Mouse (Mus musculus) left cerebral cortex, adult 2 months (tissue): ENCODE results near the gene Cfb. TPM values are rescaled to one million over a fixed set of nuclear protein-coding genes. Genes with fewer than 3 reads are reported as not detected.
A peak's percentile ranks its signal among the peaks of the same experiment; 100 is the strongest.

Source experiments
- DNase-seq, 2 experiments: peaks; one replicate each; pipeline ENCODE4 v3.0.0; 2021 to 2022; ENCODE audit warnings: low spot score in 2 of 2, mixed read lengths in 1 of 2; ENCODE audit errors: extremely low spot score in 1 of 2
- H3K27ac ChIP-seq: fragments of 200-600 bp; 2 replicates; pipeline ENCODE4 v1.8.1; 2022
- H3K4me3 ChIP-seq: fragments of 200-600 bp; 2 replicates; pipeline ENCODE4 v1.8.1; 2022
- CTCF ChIP-seq: fragments of 200-600 bp; IDR thresholded peaks from 2 replicates; pipeline ENCODE4 v1.8.1; 2022; ENCODE audit warnings: antibody characterized with exemption, mild to moderate bottlenecking, moderate library complexity
- intact Hi-C: fragments of 180-260 bp; cut with DNase I; formaldehyde crosslinking; loops from one replicate; pipeline ENCODE4 v1.15.1; 2025
- total RNA-seq, 2 experiments: library from RNA; stranded (reverse); gene quantifications; 2 replicates each; pipeline ENCODE4 v1.2.3; 2021

The Cfb gene
- total RNA-seq, 2 experiments from 2014 or later: 0.14 TPM; not detected in 1

- Histone ChIP-seq H3K27ac (no peak within 1 kb of the TSS), H3K4me3 (no peak within 1 kb of the TSS)
- intact Hi-C loops: no loop called here
- no peak for TF ChIP-seq CTCF
- DNase-seq: no peak
These were observed 19.5 kb upstream of the Cfb start, which contains the start of gene Gm20547 for GRCm38 (mm10) chr17:34881683-34882310. Gene Gm20547, minus strand, starts transcription at chr17:34882042.

- no peak for DNase-seq
- no peak overlapping the region for H3K4me3 ChIP-seq
- no peak for TF ChIP-seq CTCF
- H3K27ac ChIP-seq: no peak overlapping the region
- intact Hi-C loops: no loop called here
These were observed 18.8 kb upstream of the Cfb start for GRCm38 (mm10) chr17:34881166-34881565.

- no peak within 1 kb of the TSS for H3K27ac ChIP-seq
- no peak for DNase-seq
- no peak within 1 kb of the TSS for H3K4me3 ChIP-seq
- TF ChIP-seq CTCF: no peak
- intact Hi-C loops: loop anchor here (10.0 kb wide), 1 partner anchor 155 kb away; no protein-coding TSS in a partner anchor
These were observed 17.1 kb upstream of the Cfb start, which contains the start of gene Zbtb12 for GRCm38 (mm10) chr17:34879336-34879879. Gene Zbtb12, plus strand, starts transcription at chr17:34879483.

GRCm38 (mm10) chr17:34874321-34874720 is 12.0 kb upstream of the Cfb start:
- Histone ChIP-seq H3K4me3 (no peak overlapping the region), H3K27ac (no peak overlapping the region)
- no peak for TF ChIP-seq CTCF
- DNase-seq: no peak
- intact Hi-C loops: loop anchor here (10.0 kb wide), 1 partner anchor 150 kb away; no protein-coding TSS in a partner anchor

- intact Hi-C loops: no loop called here
- no peak overlapping the region for H3K27ac ChIP-seq
- no peak for DNase-seq
- TF ChIP-seq CTCF: no peak
- no peak overlapping the region for H3K4me3 ChIP-seq
These were observed 3.7 kb upstream of the Cfb start for GRCm38 (mm10) chr17:34865981-34866380.

- intact Hi-C loops: no loop called here
- DNase-seq: no peak
- Histone ChIP-seq H3K4me3 (no peak overlapping the region), H3K27ac (no peak overlapping the region)
- TF ChIP-seq CTCF: no peak
These were observed 458 bp downstream of the Cfb start for GRCm38 (mm10) chr17:34861704-34862415.

- H3K27ac ChIP-seq: no peak overlapping the region
- no peak for TF ChIP-seq CTCF
- H3K4me3 ChIP-seq: no peak overlapping the region
- intact Hi-C loops: no loop called here
- DNase-seq: no peak
These were observed 1.8 kb downstream of the Cfb start for GRCm38 (mm10) chr17:34860514-34860913.

- no peak for TF ChIP-seq CTCF
- no peak for DNase-seq
- intact Hi-C loops: loop anchor here (5.0 kb wide), 1 partner anchor 124 kb away; the partner anchor contains the start of gene Lsm2
- no peak overlapping the region for H3K27ac ChIP-seq
- no peak overlapping the region for H3K4me3 ChIP-seq
These were observed 3.6 kb downstream of the Cfb start for GRCm38 (mm10) chr17:34858670-34859069.

GRCm38 (mm10) chr17:34855825-34856224 is 6.5 kb downstream of the Cfb start:
- no peak overlapping the region for H3K27ac ChIP-seq
- H3K4me3 ChIP-seq: no peak overlapping the region
- peak; percentile 84 for TF ChIP-seq CTCF
- no peak for DNase-seq
- intact Hi-C loops: loop anchor here (2.0 to 5.0 kb wide), 2 partner anchors 37 to 126 kb away; partner anchors contain the start of gene Lsm2

GRCm38 (mm10) chr17:34854761-34855160 is 7.6 kb downstream of the Cfb start:
- no peak overlapping the region for H3K27ac ChIP-seq
- no peak overlapping the region for H3K4me3 ChIP-seq
- intact Hi-C loops: loop anchor here (2.0 to 5.0 kb wide), 3 partner anchors 38 to 383 kb away; partner anchors contain the start of genes Lsm2 and Nfkbil1
- no peak for DNase-seq
- TF ChIP-seq CTCF: no peak

- Histone ChIP-seq H3K4me3 (no peak overlapping the region), H3K27ac (no peak overlapping the region)
- TF ChIP-seq CTCF: no peak
- DNase-seq: no peak
- intact Hi-C loops: loop anchor here (5.0 kb wide), 1 partner anchor 384 kb away; the partner anchor contains the start of gene Nfkbil1
These were observed 8.8 kb downstream of the Cfb start for GRCm38 (mm10) chr17:34853511-34853910.

GRCm38 (mm10) chr17:34850517-34851125 is 11.7 kb downstream of the Cfb start:
- Histone ChIP-seq H3K27ac (peak overlapping the region; percentile 71), H3K4me3 (peak overlapping the region; percentile 81)
- intact Hi-C loops: loop anchor here (1.0 to 5.0 kb wide), 3 partner anchors 14 to 387 kb away; partner anchors contain the start of genes Nfkbil1 and Stk19
- no peak for DNase-seq
- no peak for TF ChIP-seq CTCF
